Mouse (Mus musculus) midbrain, embryonic 15.5 days (tissue): ENCODE data around the gene Poldip2. TPM values are rescaled to one million over a fixed set of nuclear protein-coding genes. Genes with fewer than 3 reads are reported as not detected.
"Not testable (repeated sequence)": the region's sequence is repeated elsewhere in the genome, so short reads cannot be mapped to it uniquely, and the experiment has no call there.

ENCODE experiments used
- ATAC-seq: fragments of 200-750 bp; cut with Nextera tagmentation; replicated peaks from 2 replicates; pipeline ENCODE4 v1.8.0; 2017; ENCODE audit warnings: moderate TSS enrichment
- H3K27ac ChIP-seq: fragments of 300-500 bp; sonication (generic); 2 replicates; pipeline ENCODE4 v1.5.1; 2015; ENCODE audit warnings: mild to moderate bottlenecking, inconsistent platforms
- H3K27me3 ChIP-seq: fragments of 300-500 bp; sonication (generic); replicated peaks from 2 replicates; pipeline ENCODE4 v1.6.1; 2015; ENCODE audit warnings: inconsistent platforms
- H3K36me3 ChIP-seq: fragments of 300-500 bp; sonication (generic); replicated peaks from 2 replicates; pipeline ENCODE4 v1.6.1; 2015; ENCODE audit warnings: inconsistent platforms
- H3K4me1 ChIP-seq: fragments of 300-500 bp; sonication (generic); 2 replicates; pipeline ENCODE4 v1.6.1; 2015; ENCODE audit warnings: inconsistent platforms
- H3K4me2 ChIP-seq: fragments of 300-500 bp; sonication (generic); 2 replicates; pipeline ENCODE4 v1.6.1; 2015; ENCODE audit warnings: inconsistent platforms, mild to moderate bottlenecking, moderate library complexity
- H3K4me3 ChIP-seq: fragments of 300-500 bp; sonication (generic); 2 replicates; pipeline ENCODE4 v1.5.1; 2015; ENCODE audit warnings: mild to moderate bottlenecking, inconsistent platforms
- H3K9ac ChIP-seq: fragments of 300-500 bp; sonication (generic); 2 replicates; pipeline ENCODE4 v1.6.1; 2015; ENCODE audit warnings: mild to moderate bottlenecking, inconsistent platforms
- H3K9me3 ChIP-seq: fragments of 300-500 bp; sonication (generic); 2 replicates; pipeline ENCODE4 v1.6.1; 2016; ENCODE audit warnings: inconsistent platforms
- WGBS: fragments of 180-500 bp; shearing (Covaris S2); methylation state at CpG from one replicate; pipeline ENCODE4 v1.1.7; 2015; ENCODE audit warnings: mixed read lengths; 5-methylcytosine and 5-hydroxymethylcytosine counted together
- polyA plus RNA-seq: library from polyadenylated mRNA; unstranded; fragments of >200 nt; fragmentation: Nextera tagmentation; extraction: Ambion mirVana; gene quantifications from 2 replicates; pipeline ENCODE4 v1.2.1, GENCODE M21; 2015

Gene Poldip2
- polyA plus RNA-seq, 1 experiment from 2014 or later = 182 TPM

DNA sequence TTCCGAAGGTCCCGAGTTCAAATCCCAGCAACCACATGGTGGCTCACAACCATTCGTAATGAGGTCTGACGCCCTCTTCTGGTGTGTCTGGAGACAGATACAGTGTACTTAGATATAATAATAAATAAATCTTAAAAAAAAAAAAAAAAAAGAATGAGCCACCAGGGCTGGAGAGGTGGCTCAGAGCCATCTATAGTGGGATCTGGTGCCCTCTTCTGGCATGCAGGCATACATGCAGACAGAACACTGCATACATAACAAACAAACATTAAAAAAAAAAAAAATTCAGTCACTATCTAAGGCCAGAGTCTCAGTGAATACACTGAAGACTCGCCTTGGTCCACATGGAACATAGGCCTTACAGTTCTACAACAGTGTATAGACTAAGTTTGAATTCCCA, 2.8 kb upstream of the Poldip2 start:
- H3K9ac ChIP-seq = no peak overlapping the region
- H3K27me3 ChIP-seq = no peaks in the 10 kb centered on the region
- ATAC-seq = no peak
- H3K4me3 ChIP-seq = no peak overlapping the region
- 84% methylated on average over 5 of the region's 5 CpGs for WGBS
- peaks cover 16% of the 10 kb centered on the region for H3K36me3 ChIP-seq
- no peak overlapping the region for H3K4me2 ChIP-seq
- H3K4me1 ChIP-seq = peaks cover 22% of the 10 kb centered on the region
- H3K27ac ChIP-seq = no peak overlapping the region
- H3K9me3 ChIP-seq = no peaks in the 10 kb centered on the region

- Histone ChIP-seq H3K36me3 (peaks cover 16% of the 10 kb centered on the region), H3K9me3 (no peaks in the 10 kb centered on the region), H3K4me3 (peak overlapping the region; percentile 95), H3K9ac (peak overlapping the region; percentile 97), H3K27ac (no peak overlapping the region), H3K27me3 (no peaks in the 10 kb centered on the region), H3K4me2 (peak overlapping the region; percentile 98), H3K4me1 (peaks cover 22% of the 10 kb centered on the region)
- ATAC-seq = no peak
- 73% methylated on average over 3 of the region's 3 CpGs for WGBS
Measured at GRCm38 (mm10) chr11:78513106-78513790, 1.3 kb downstream of the Poldip2 start.

- Histone ChIP-seq H3K27me3 (no peaks in the 10 kb centered on the region), H3K9ac (no peak overlapping the region), H3K4me2 (no peak overlapping the region), H3K9me3 (no peaks in the 10 kb centered on the region), H3K4me1 (peaks cover 22% of the 10 kb centered on the region), H3K4me3 (no peak overlapping the region), H3K36me3 (peaks cover 32% of the 10 kb centered on the region; the same call in 1 of the 2 replicates), H3K27ac (no peak overlapping the region)
- WGBS = 62% methylated on average over 2 of the region's 2 CpGs
- ATAC-seq = no peak
Measured at GRCm38 (mm10) chr11:78515549-78516325, 3.7 kb downstream of the Poldip2 start.

DNA sequence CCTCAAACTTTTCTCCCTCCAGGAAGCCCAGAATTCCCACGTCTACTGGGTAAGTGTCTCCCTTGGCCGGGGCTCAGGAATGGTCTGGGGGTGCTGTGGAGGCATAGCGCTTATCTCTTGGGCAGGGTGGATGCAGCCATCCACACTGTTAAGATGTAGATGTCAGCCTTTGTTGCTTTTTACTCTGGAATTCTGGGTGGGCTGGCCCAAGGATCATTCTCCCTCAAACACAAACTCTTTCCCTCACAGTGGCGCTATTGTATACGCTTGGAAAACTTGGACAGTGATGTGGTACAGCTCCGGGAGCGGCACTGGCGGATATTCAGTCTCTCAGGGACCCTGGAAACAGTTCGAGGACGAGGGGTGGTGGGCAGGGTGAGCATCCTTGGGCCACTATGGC, 6.9 kb downstream of the Poldip2 start:
- peaks cover 42% of the 10 kb centered on the region; the same call in 1 of the 2 replicates for H3K36me3 ChIP-seq
- H3K4me1 ChIP-seq = peaks cover under 1% of the 10 kb centered on the region; the same call in 1 of the 2 replicates
- no peaks in the 10 kb centered on the region for H3K9me3 ChIP-seq
- no peak overlapping the region for H3K4me3 ChIP-seq
- WGBS = 87% methylated on average over 10 of the region's 10 CpGs
- no peak overlapping the region for H3K27ac ChIP-seq
- H3K4me2 ChIP-seq = no peak overlapping the region
- no peak for ATAC-seq
- H3K27me3 ChIP-seq = no peaks in the 10 kb centered on the region
- no peak overlapping the region for H3K9ac ChIP-seq

DNA sequence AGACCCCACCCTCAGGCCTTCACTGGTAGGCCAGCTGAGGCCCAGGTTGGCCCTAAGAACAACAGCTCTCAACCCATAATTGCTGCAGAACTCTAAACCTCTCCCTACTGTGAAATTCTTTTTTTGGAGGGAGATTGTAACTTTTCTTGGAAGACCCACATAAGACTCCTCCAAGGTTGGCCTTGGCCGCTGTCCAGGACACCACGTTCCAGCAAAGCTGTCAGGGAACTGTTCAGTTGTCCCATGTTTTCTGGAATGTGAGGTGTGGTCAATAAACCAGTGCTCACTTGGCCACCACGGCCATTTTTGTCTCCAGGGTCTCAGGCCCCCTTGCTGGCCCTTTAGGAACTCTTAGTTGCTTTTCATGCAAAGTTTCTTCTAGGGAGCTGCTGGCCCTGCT, 9.9 kb downstream of the Poldip2 start:
- Histone ChIP-seq H3K27ac (no peak overlapping the region), H3K36me3 (peaks cover 53% of the 10 kb centered on the region; the same call in 1 of the 2 replicates), H3K4me1 (no peaks in the 10 kb centered on the region), H3K4me2 (no peak overlapping the region), H3K27me3 (no peaks in the 10 kb centered on the region), H3K9me3 (no peaks in the 10 kb centered on the region), H3K4me3 (no peak overlapping the region), H3K9ac (no peak overlapping the region)
- no peak for ATAC-seq
- 91% methylated on average over 3 of the region's 3 CpGs for WGBS

DNA sequence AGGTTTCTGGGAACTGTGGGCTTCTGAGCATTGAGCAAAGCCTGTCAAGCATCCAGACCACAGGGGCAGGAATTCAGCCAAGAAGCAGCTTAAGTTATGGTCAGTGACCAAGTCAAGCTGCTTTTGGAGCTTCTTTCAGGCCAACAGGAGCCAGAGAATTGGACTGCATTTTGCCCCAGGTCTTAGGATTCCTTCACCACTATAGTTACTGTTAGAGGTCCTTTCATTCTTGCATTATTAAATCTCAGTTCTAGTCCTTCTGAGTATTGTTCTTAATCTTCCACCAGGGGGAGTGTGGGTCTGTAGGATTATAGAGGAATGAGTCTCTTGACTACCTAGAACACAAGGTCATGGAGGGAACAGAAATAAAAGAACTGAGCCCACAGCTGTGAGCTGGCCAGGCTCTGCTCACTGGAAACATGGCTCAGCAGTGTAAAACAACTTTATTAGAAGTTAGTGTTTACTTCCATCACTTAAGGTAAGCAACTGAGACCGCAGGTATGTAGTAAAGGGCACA, 10.5 kb downstream of the Poldip2 start:
- H3K27me3 ChIP-seq = no peaks in the 10 kb centered on the region
- no peak for ATAC-seq
- H3K4me3 ChIP-seq = no peak overlapping the region
- H3K9ac ChIP-seq = no peak overlapping the region
- H3K36me3 ChIP-seq = peaks cover 56% of the 10 kb centered on the region; the same call in 1 of the 2 replicates
- no peak overlapping the region for H3K27ac ChIP-seq
- no peak overlapping the region for H3K4me2 ChIP-seq
- no peaks in the 10 kb centered on the region for H3K4me1 ChIP-seq
- WGBS = 97% methylated on average over 1 of the region's 1 CpGs
- no peaks in the 10 kb centered on the region for H3K9me3 ChIP-seq

DNA sequence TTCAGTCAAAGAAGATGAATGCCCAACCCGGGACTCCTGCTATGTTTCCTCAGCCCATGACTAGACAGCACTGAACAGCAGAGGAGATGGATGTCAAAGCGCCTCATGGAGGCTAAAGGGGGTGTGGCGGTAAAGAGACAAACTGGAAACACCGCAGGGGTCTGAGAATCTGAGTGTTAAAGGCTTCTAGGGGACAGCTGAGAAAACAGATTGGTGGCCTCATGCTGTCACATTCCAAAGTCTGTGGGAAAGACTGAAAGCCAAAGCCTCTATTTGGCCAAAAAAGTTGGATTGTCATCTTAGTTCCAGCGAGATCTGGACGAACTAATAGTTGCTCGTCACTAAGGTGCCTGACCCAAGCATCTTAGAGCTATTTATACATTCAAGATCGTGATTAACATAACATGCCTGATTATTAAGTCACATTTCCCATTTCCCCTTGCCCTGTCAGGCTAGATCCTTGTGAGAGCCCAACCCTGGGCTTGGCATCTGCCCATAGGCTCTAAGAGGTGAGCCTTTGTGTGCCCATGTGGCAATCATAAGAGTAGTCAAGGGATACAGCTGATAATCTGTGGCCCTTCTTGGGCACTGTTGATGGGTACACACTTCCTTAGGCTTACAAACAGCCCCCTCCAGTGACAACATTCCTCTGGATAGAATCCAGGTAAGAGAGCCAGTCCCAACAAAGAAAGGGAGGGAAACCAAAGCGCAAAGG, 11.4 kb downstream of the Poldip2 start:
- no peak for ATAC-seq

GRCm38 (mm10) chr11:78524838-78525237, 12.8 kb downstream of the Poldip2 start:
- no peaks in the 10 kb centered on the region for H3K9me3 ChIP-seq
- H3K27ac ChIP-seq = no peak overlapping the region
- H3K9ac ChIP-seq = no peak overlapping the region
- no peaks in the 10 kb centered on the region for H3K4me1 ChIP-seq
- H3K36me3 ChIP-seq = peaks cover 51% of the 10 kb centered on the region
- no peak overlapping the region for H3K4me2 ChIP-seq
- ATAC-seq = no peak
- H3K27me3 ChIP-seq = no peaks in the 10 kb centered on the region
- H3K4me3 ChIP-seq = no peak overlapping the region
- 67% methylated on average over 2 of the region's 2 CpGs for WGBS

More for the DNA sequence above, 11.4 kb downstream of the Poldip2 start:
- Histone ChIP-seq H3K4me2 (no peak overlapping the region), H3K4me1 (no peaks in the 10 kb centered on the region), H3K4me3 (no peak overlapping the region), H3K36me3 (peaks cover 54% of the 10 kb centered on the region; the same call in 1 of the 2 replicates), H3K27me3 (no peaks in the 10 kb centered on the region), H3K27ac (0 out of 2 replicates have a peak overlapping the region, but pooled peaks have one; percentile 8), H3K9ac (no peak overlapping the region), H3K9me3 (no peaks in the 10 kb centered on the region)
- 80% methylated on average over 9 of the region's 9 CpGs for WGBS

GRCm38 (mm10) chr11:78528714-78529113, 16.7 kb downstream of the Poldip2 start:
- WGBS = 75% methylated on average over 9 of the region's 9 CpGs
- H3K36me3 ChIP-seq = peaks cover 40% of the 10 kb centered on the region
- H3K27me3 ChIP-seq = no peaks in the 10 kb centered on the region
- H3K4me1 ChIP-seq = 0 out of 2 replicates have a peak, but pooled peaks cover 10% of the 10 kb centered on the region
- no peak overlapping the region for H3K27ac ChIP-seq
- ATAC-seq = no peak
- H3K4me3 ChIP-seq = no peak overlapping the region
- H3K9me3 ChIP-seq = no peaks in the 10 kb centered on the region
- H3K4me2 ChIP-seq = no peak overlapping the region
- H3K9ac ChIP-seq = no peak overlapping the region

- Histone ChIP-seq H3K27ac (no peak overlapping the region), H3K9me3 (no peaks in the 10 kb centered on the region), H3K9ac (no peak overlapping the region), H3K4me3 (no peak overlapping the region), H3K4me1 (peaks cover 19% of the 10 kb centered on the region), H3K4me2 (no peak overlapping the region), H3K27me3 (no peaks in the 10 kb centered on the region), H3K36me3 (peaks cover 30% of the 10 kb centered on the region)
- no peak for ATAC-seq
- 89% methylated on average over 12 of the region's 12 CpGs for WGBS
Measured at GRCm38 (mm10) chr11:78530001-78530400, 18.0 kb downstream of the Poldip2 start.

GRCm38 (mm10) chr11:78531046-78531445, 19.1 kb downstream of the Poldip2 start:
- Histone ChIP-seq H3K9ac (no peak overlapping the region), H3K36me3 (peaks cover 24% of the 10 kb centered on the region), H3K4me1 (peaks cover 24% of the 10 kb centered on the region), H3K27me3 (no peaks in the 10 kb centered on the region), H3K9me3 (no peaks in the 10 kb centered on the region), H3K27ac (no peak overlapping the region), H3K4me2 (no peak overlapping the region), H3K4me3 (no peak overlapping the region)
- ATAC-seq = no peak
- 87% methylated on average over 6 of the region's 6 CpGs for WGBS

GRCm38 (mm10) chr11:78531515-78531914, 19.5 kb downstream of the Poldip2 start:
- not testable (repeated sequence) for H3K4me3 ChIP-seq, H3K27me3 ChIP-seq, H3K9me3 ChIP-seq, H3K27ac ChIP-seq, H3K4me2 ChIP-seq, H3K9ac ChIP-seq, ATAC-seq
- peaks cover 24% of the 10 kb centered on the region for H3K4me1 ChIP-seq
- peaks cover 20% of the 10 kb centered on the region for H3K36me3 ChIP-seq
- WGBS = 94% methylated on average over 10 of the region's 10 CpGs
